Mouse (Mus musculus) heart, adult 2 months (tissue): ENCODE measurements around the gene Mrpl45. TPM values are rescaled to one million over a fixed set of nuclear protein-coding genes. Genes with fewer than 3 reads are reported as not detected.

Experiments
- DNase-seq, 2 experiments: peaks; one replicate each; pipeline ENCODE4 v3.0.0; 2021
- H3K27ac ChIP-seq: fragments of 200-600 bp; 2 replicates; pipeline ENCODE4 v1.8.1; 2022
- H3K27me3 ChIP-seq: fragments of 200-500 bp; 2 replicates; pipeline ENCODE4 v1.6.1; 2012; ENCODE audit warnings: mild to moderate bottlenecking, low read length, inconsistent platforms, mixed read lengths; ENCODE audit not compliant: control insufficient read depth, insufficient read depth
- H3K36me3 ChIP-seq: fragments of 200-500 bp; 2 replicates; pipeline ENCODE4 v1.6.1; 2012; ENCODE audit warnings: low read length, inconsistent platforms; ENCODE audit not compliant: control insufficient read depth, insufficient read depth
- H3K4me1 ChIP-seq: fragments of 200-500 bp; 2 replicates; pipeline ENCODE4 v1.6.1; 2011; ENCODE audit warnings: low read length; ENCODE audit not compliant: control insufficient read depth, insufficient read depth
- H3K4me3 ChIP-seq: fragments of 200-600 bp; 2 replicates; pipeline ENCODE4 v1.8.1; 2022
- H3K79me2 ChIP-seq: fragments of 200-500 bp; replicated peaks from 2 replicates; pipeline ENCODE4 v1.6.1; 2012; ENCODE audit warnings: mild to moderate bottlenecking, inconsistent platforms, low read length, moderate library complexity, mixed read lengths; ENCODE audit not compliant: control insufficient read depth, insufficient read depth
- H3K9ac ChIP-seq: fragments of 200-500 bp; 2 replicates; pipeline ENCODE4 v1.6.1; 2012; ENCODE audit warnings: low read depth, mild to moderate bottlenecking, control low read depth, inconsistent platforms, low read length, mixed read lengths
- CTCF ChIP-seq: fragments of 200-600 bp; IDR thresholded peaks from 2 replicates; pipeline ENCODE4 v1.8.1; 2022; ENCODE audit warnings: antibody characterized with exemption, mild to moderate bottlenecking, moderate library complexity
- EP300 ChIP-seq: fragments of 200-500 bp; IDR thresholded peaks from 2 replicates; pipeline ENCODE4 v1.6.1; 2011; ENCODE audit warnings: low read depth, low read length, control low read depth; ENCODE audit not compliant: insufficient read depth
- POLR2A ChIP-seq: fragments of 200-500 bp; IDR thresholded peaks from 2 replicates; pipeline ENCODE4 v1.6.1; 2011; ENCODE audit warnings: mild to moderate bottlenecking, low read depth, low read length, control low read depth; ENCODE audit not compliant: insufficient read depth
- WGBS: fragments of 180-500 bp; shearing (Covaris S2); methylation state at CpG from one replicate; pipeline ENCODE4 v1.1.7; 2018; 5-methylcytosine and 5-hydroxymethylcytosine counted together
- intact Hi-C: fragments of 180-260 bp; cut with DNase I; formaldehyde crosslinking; loops from one replicate; pipeline ENCODE4 v1.15.1; 2025
- polyA plus RNA-seq: library from polyadenylated mRNA; depleted of rRNA; stranded (reverse); fragments of >200 nt; gene quantifications from 2 replicates; pipeline ENCODE4 v1.2.3, GENCODE M21; 2012
- total RNA-seq, 2 experiments: library from RNA; stranded (reverse); gene quantifications; 2 replicates each; pipeline ENCODE4 v1.2.3; 2021

Mrpl45 gene
- total and polyA plus RNA-seq, 3 experiments: 33.7 to 62.5 (median 48.9) TPM

GRCm38 (mm10) chr11:97361948-97362648, 46.6 kb downstream of the Mrpl45 start, which contains the start of gene Socs7:
Gene Socs7, plus strand, starts transcription at chr11:97362551.
- intact Hi-C loops: loop anchor here (1.0 kb wide), 1 partner anchor 38 kb away; no protein-coding TSS in a partner anchor

GRCm38 (mm10) chr11:97362649-97362942, 47.1 kb downstream of the Mrpl45 start:
- WGBS: 0% methylated on average over 38 of the region's 39 CpGs
- peaks cover 8% of the 10 kb centered on the region for H3K4me1 ChIP-seq
- TF ChIP-seq CTCF: no peak
- no peak for TF ChIP-seq POLR2A
- no peak for TF ChIP-seq EP300
- H3K27ac ChIP-seq: peak overlapping the region; percentile 85
- peak overlapping the region; percentile 100 for H3K9ac ChIP-seq
- peak overlapping the region; percentile 95 for H3K4me3 ChIP-seq
- intact Hi-C loops: no loop called here
- DNase-seq: no peak
- H3K36me3 ChIP-seq: peaks cover 8% of the 10 kb centered on the region
- peaks cover 6% of the 10 kb centered on the region for H3K79me2 ChIP-seq
- H3K27me3 ChIP-seq: no peaks in the 10 kb centered on the region

More at GRCm38 (mm10) chr11:97361948-97362648, 46.6 kb downstream of the Mrpl45 start, which contains the start of gene Socs7:
- peaks cover 8% of the 10 kb centered on the region for H3K36me3 ChIP-seq
- H3K4me1 ChIP-seq: peaks cover 8% of the 10 kb centered on the region
- no peaks in the 10 kb centered on the region for H3K27me3 ChIP-seq
- H3K4me3 ChIP-seq: peak within 1 kb of the TSS; percentile 95
- WGBS: under 1% methylated on average over 21 of the region's 81 CpGs
- TF ChIP-seq EP300 (no peak), POLR2A (peak; percentile 74)
- peak within 1 kb of the TSS; percentile 100 for H3K9ac ChIP-seq
- peaks cover 3% of the 10 kb centered on the region for H3K79me2 ChIP-seq
- DNase-seq: peak; percentile 96 to 98
- peak within 1 kb of the TSS; percentile 91 for H3K27ac ChIP-seq

DNA sequence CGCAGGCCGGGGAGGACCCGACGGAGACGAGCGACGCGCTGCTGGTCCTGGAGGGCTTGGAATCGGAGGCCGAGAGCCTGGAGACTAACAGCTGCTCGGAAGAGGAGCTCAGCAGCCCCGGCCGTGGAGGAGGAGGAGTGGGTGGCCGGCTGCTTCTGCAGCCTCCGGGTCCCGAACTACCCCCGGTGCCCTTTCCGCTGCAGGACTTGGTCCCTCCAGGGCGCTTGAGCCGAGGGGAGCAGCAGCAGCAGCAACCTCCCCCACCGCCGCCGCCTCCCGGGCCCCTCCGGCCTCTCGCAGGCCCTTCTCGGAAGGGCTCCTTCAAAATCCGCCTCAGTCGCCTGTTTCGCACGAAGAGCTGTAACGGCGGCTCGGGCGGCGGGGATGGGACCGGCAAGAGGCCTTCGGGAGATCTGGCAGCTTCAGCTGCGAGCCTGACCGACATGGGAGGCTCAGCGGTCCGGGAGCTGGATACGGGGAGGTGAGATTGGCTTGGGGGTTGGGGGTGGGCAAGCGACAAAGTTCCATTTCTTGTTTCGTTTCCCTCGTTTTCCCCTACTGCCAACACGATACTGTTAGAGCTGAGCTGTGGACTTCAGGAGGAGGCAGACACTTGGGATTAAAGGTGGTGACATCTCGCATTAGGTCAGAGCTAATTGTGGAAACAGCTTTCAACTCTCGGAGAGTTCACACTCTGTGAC, 47.6 kb downstream of the Mrpl45 start:
- TF ChIP-seq POLR2A (0 out of 2 replicates have a peak, but pooled peaks have one; percentile 12), EP300 (no peak), CTCF (no peak)
- under 1% methylated on average over 49 of the region's 49 CpGs for WGBS
- peak overlapping the region; percentile 100 for H3K9ac ChIP-seq
- DNase-seq: peak; percentile 51 to 72
- H3K4me1 ChIP-seq: peaks cover 9% of the 10 kb centered on the region
- peaks cover 8% of the 10 kb centered on the region for H3K79me2 ChIP-seq
- peak overlapping the region; percentile 85 for H3K27ac ChIP-seq
- intact Hi-C loops: no loop called here
- peak overlapping the region; percentile 95 for H3K4me3 ChIP-seq
- peaks cover 8% of the 10 kb centered on the region for H3K36me3 ChIP-seq
- H3K27me3 ChIP-seq: no peaks in the 10 kb centered on the region

DNA sequence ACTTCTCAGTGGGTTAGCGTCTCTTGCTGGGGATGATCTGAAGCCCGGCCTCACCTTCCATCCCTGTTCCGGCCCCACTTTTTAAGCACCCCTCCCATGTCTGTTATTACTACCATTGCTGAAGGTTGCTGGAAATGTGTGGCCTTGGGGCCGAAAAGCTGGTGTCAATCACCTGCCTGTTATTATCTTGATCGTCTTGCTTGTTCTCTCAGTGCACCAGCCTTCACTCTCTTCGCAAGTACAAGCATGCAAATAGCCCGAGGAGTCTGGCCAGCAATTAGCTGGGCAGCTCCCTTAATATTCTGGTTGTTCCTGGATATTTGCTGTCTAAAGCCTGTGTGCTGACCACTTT, 48.1 kb downstream of the Mrpl45 start:
- peak overlapping the region; percentile 95 for H3K4me3 ChIP-seq
- H3K9ac ChIP-seq: peak overlapping the region; percentile 100
- WGBS: 3% methylated on average over 7 of the region's 7 CpGs
- intact Hi-C loops: no loop called here
- H3K36me3 ChIP-seq: peaks cover 8% of the 10 kb centered on the region
- peaks cover 9% of the 10 kb centered on the region for H3K79me2 ChIP-seq
- H3K4me1 ChIP-seq: peaks cover 10% of the 10 kb centered on the region
- TF ChIP-seq EP300 (no peak), POLR2A (no peak), CTCF (no peak)
- H3K27ac ChIP-seq: peak overlapping the region; percentile 85
- DNase-seq: peak; percentile 40 to 49
- H3K27me3 ChIP-seq: no peaks in the 10 kb centered on the region

GRCm38 (mm10) chr11:97365556-97365955, 50.0 kb downstream of the Mrpl45 start:
- WGBS: 50% methylated on average over 1 of the region's 1 CpGs
- no peak overlapping the region for H3K9ac ChIP-seq
- TF ChIP-seq EP300 (no peak), CTCF (no peak), POLR2A (no peak)
- H3K27ac ChIP-seq: no peak overlapping the region
- H3K4me1 ChIP-seq: peaks cover 10% of the 10 kb centered on the region
- peaks cover 11% of the 10 kb centered on the region for H3K79me2 ChIP-seq
- no peak for DNase-seq
- H3K36me3 ChIP-seq: peaks cover 8% of the 10 kb centered on the region
- no peak overlapping the region for H3K4me3 ChIP-seq
- no peaks in the 10 kb centered on the region for H3K27me3 ChIP-seq
- intact Hi-C loops: no loop called here

DNA sequence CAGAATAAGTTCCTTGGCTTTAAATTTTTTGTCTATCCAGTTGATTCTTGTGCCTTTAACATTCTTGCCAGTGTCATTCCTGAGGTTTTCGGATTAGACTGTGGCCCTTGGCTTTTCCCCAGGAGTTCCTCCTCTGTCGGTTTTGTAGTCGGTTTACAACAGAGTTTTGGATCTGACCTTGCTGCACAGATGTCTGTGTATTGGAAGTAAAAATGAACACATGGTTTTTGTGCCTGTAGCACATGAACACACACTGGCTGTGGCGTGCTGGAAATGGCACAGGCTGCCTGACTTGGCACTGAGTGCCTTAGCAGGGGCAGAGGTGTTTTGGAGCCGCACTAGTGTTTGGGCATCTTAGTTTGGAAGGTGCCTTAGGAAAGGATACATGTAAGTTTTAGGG, 53.0 kb downstream of the Mrpl45 start:
- Histone ChIP-seq H3K27me3 (no peaks in the 10 kb centered on the region), H3K36me3 (peaks cover 8% of the 10 kb centered on the region), H3K79me2 (peaks cover 13% of the 10 kb centered on the region), H3K4me3 (no peak overlapping the region), H3K4me1 (peaks cover 10% of the 10 kb centered on the region), H3K9ac (no peak overlapping the region), H3K27ac (no peak overlapping the region)
- intact Hi-C loops: no loop called here
- DNase-seq: no peak
- TF ChIP-seq EP300: no peak
- no peak for TF ChIP-seq POLR2A
- no peak for TF ChIP-seq CTCF
- whole genome bisulfite sequencing: 47% methylated on average over 5 of the region's 5 CpGs
